ENCODE assay signal across 20 mouse cellular contexts in genomic region chr14:54205904-54206303, GRCm38 (mm10). TPM values are rescaled to one million over a fixed set of nuclear protein-coding genes. Genes with fewer than 3 reads are reported as not detected.
DNase-seq lines count a peak whose midpoint lies in the region; ATAC-seq lines count a peak whose summit lies in the region.
"Had no signal": no experiment of that assay in that cellular context is flagged by ENCODE, and none has a peak within 500 bp of the region (broad histone marks: within the 10 kb centered on the region; RNA-seq: fewer than 3 reads in every experiment).

No protein-coding gene starts in this region.

- DNase-seq in CD4-positive, CD25-positive, alpha-beta regulatory T cell, adult 2 months (ENCODE audit: low read depth, low spot score) = peak; percentile 51
- no peak for DNase-seq in heart, embryonic 10.5 days (ENCODE audit: low spot score)
- no peak for DNase-seq in heart, adult 18-20 months
- no peak for DNase-seq in kidney, postnatal 25 days
- DNase-seq in T-cell, adult 2 months (ENCODE audit: low spot score) = peak; percentile 63
- DNase-seq in urinary bladder, postnatal 25 days (ENCODE audit: low spot score) = no peak
- DNase-seq: adrenal gland, postnatal 36 days; B cell, adult 2 months; cerebellum, adult 2 months; cerebellum, postnatal 10 days; forebrain, postnatal 0 days; gastrocnemius, postnatal 25 days had no signal

- peak overlapping the region; percentile 37; the same call in 1 of the 2 replicates for H3K27ac ChIP-seq in heart, embryonic 10.5 days
- 0 out of 2 replicates have a peak overlapping the region, but pooled peaks have one; percentile 67 for H3K27ac ChIP-seq in kidney, embryonic 16.5 days (ENCODE audit: low read length)
- H3K27ac ChIP-seq: forebrain, embryonic 13.5 days; hindbrain, embryonic 10.5 days; hindbrain, embryonic 14.5 days had no signal

- no peaks in the 10 kb centered on the region for H3K36me3 ChIP-seq in heart, embryonic 10.5 days
- H3K36me3 ChIP-seq in kidney, embryonic 16.5 days (ENCODE audit: insufficient read depth, low read length) = no peaks in the 10 kb centered on the region
- H3K36me3 ChIP-seq: heart, embryonic 12.5 days; hindbrain, embryonic 10.5 days had no signal

- no peak overlapping the region for H3K4me2 ChIP-seq in kidney, embryonic 16.5 days (replicated peaks; ENCODE audit: low read depth, low read length)
- H3K4me2 ChIP-seq: forebrain, embryonic 13.5 days; heart, embryonic 12.5 days; hindbrain, embryonic 14.5 days had no signal

- no peak overlapping the region for H3K4me3 ChIP-seq in heart, embryonic 10.5 days
- no peak overlapping the region for H3K4me3 ChIP-seq in kidney, embryonic 16.5 days (ENCODE audit: low read length)
- H3K4me3 ChIP-seq: forebrain, embryonic 13.5 days; heart, embryonic 12.5 days; hindbrain, embryonic 10.5 days had no signal

- H3K9me3 ChIP-seq in heart, embryonic 10.5 days = no peaks in the 10 kb centered on the region
- no peaks in the 10 kb centered on the region for H3K9me3 ChIP-seq in kidney, embryonic 16.5 days (ENCODE audit: low read length)
- H3K9me3 ChIP-seq: forebrain, embryonic 13.5 days; heart, embryonic 12.5 days; hindbrain, embryonic 10.5 days had no signal

- H3K27me3 ChIP-seq in heart, embryonic 10.5 days (ENCODE audit: insufficient read depth, poor library complexity, severe bottlenecking) = no peaks in the 10 kb centered on the region
- no peaks in the 10 kb centered on the region for H3K27me3 ChIP-seq in kidney, embryonic 16.5 days (ENCODE audit: insufficient read depth, low read length)
- H3K27me3 ChIP-seq: CH12.LX; forebrain, embryonic 13.5 days; heart, embryonic 12.5 days; Patski had no signal

- no peak for ATAC-seq in CD4-positive, CD25-positive, alpha-beta regulatory T cell, adult 4 months
- no peak for ATAC-seq in kidney, embryonic 16.5 days (ENCODE audit: low FRiP score, low TSS enrichment)
- ATAC-seq: forebrain, embryonic 13.5 days; forebrain, postnatal 0 days; Patski had no signal

- H3K4me1 ChIP-seq in heart, embryonic 10.5 days = peaks cover 50% of the 10 kb centered on the region
- peaks cover 15% of the 10 kb centered on the region for H3K4me1 ChIP-seq in kidney, embryonic 16.5 days (ENCODE audit: insufficient read depth, low read length)
- H3K4me1 ChIP-seq: forebrain, embryonic 13.5 days; hindbrain, embryonic 10.5 days had no signal

- no peak overlapping the region for H3K9ac ChIP-seq in kidney, embryonic 16.5 days (replicated peaks; ENCODE audit: low read length)
- H3K9ac ChIP-seq: forebrain, embryonic 13.5 days; forebrain, postnatal 0 days; heart, embryonic 12.5 days; hindbrain, embryonic 14.5 days had no signal

- 44% methylated on average over 6 of the region's 6 CpGs for WGBS in heart, embryonic 10.5 days
- WGBS in kidney, embryonic 16.5 days = 43% methylated on average over 6 of the region's 6 CpGs

RNA-seq across cellular contexts. Expression of gene Dad1, which starts 48.0 kb away (rescaled TPM):
- 100 to 1,000 TPM; 437 to 457 TPM for polyA plus RNA-seq in CD4-positive, CD25-positive, alpha-beta regulatory T cell, adult 4 months (2017; shearing (Covaris generic))
- polyA plus RNA-seq in heart, embryonic 10.5 days (2016; fragmentation: Nextera tagmentation; extraction: Ambion mirVana) = 298 and 356 TPM in 2 replicates
- total RNA-seq in heart, adult 18-20 months (2021) = 100 to 1,000 TPM; 107 to 112 TPM
- 422 and 474 TPM in 2 replicates for polyA plus RNA-seq in kidney, embryonic 16.5 days (2015; fragmentation: Nextera tagmentation; extraction: Ambion mirVana)

RNA-seq across cellular contexts. Expression of gene Abhd4, which starts 48.1 kb away (rescaled TPM):
- 10 to 100 TPM; 19.5 to 30.2 TPM for polyA plus RNA-seq in CD4-positive, CD25-positive, alpha-beta regulatory T cell, adult 4 months (2017; shearing (Covaris generic))
- 66.0 and 89.0 TPM in 2 replicates for polyA plus RNA-seq in heart, embryonic 10.5 days (2016; fragmentation: Nextera tagmentation; extraction: Ambion mirVana)
- total RNA-seq in heart, adult 18-20 months (2021) = 10 to 100 TPM; 38.2 to 43.4 TPM
- polyA plus RNA-seq in kidney, embryonic 16.5 days (2015; fragmentation: Nextera tagmentation; extraction: Ambion mirVana) = 80.3 and 86.2 TPM in 2 replicates

Comparison
In these comparisons a context has a peak if more than half of its experiments do, and no peak if none do; other contexts are left out.
1. DNase-seq: peak in CD4-positive, CD25-positive, alpha-beta regulatory T cell, adult 2 months (single experiment) and T-cell, adult 2 months (single experiment); none in heart, embryonic 10.5 days (single experiment), heart, adult 18-20 months (0 of 2), kidney, postnatal 25 days (0 of 2) and urinary bladder, postnatal 25 days (single experiment).